Comparison of ENCODE assay signal across 12 mouse cellular contexts in the genomic region with DNA sequence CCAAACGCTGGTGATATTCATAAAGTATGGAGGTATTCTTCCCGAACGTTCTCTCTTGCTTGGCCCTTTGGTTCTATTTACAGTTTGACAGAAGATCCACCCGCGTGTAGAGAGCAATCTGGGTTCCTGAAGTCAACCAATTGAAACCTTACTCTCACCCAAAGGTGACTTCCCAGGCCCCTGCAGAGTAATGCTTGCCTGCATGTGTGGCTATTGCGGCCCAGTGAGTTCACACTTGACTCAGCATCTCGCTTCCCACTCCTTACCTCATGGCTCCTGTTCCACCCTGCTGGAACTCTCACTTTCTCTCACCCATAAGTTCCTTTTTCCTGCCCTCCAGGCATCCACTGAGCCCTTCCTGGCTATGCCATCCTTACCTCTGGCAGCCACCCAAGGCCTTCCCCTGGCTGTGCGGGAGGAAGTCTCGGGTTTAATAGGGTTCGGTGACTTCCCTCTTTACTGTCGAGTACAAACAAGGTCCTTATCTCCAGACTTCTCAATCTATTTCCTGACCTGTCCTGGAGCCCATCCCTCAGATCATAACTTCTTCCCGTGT. TPM values are rescaled to one million over a fixed set of nuclear protein-coding genes. Genes with fewer than 3 reads are reported as not detected.
DNase-seq lines count a peak whose midpoint lies in the region; TF ChIP-seq lines count a peak whose summit lies in the region.
"Had no signal": no experiment of that assay in that cellular context is flagged by ENCODE, and none has a peak within 500 bp of the region (broad histone marks: within the 10 kb centered on the region; RNA-seq: fewer than 3 reads in every experiment).

No protein-coding gene starts in this region.

- in situ Hi-C loops in CH12.LX (cut with MboI; ENCODE audit: low pct_ligation_motif_present, low pct_unique_long_range_greater_than_20kb, low sequenced_read_pairs): loop anchor here (10.0 kb wide), 1 partner anchor 46 kb away; no protein-coding TSS in a partner anchor

- H3K4me3 ChIP-seq in CH12.LX (replicated peaks in 1 of 3; ENCODE audit: low read depth in 2 of 3, low read length in 2 of 3, poor library complexity in 1 of 3): no peak overlapping the region
- H3K4me3 ChIP-seq: forebrain, embryonic 13.5 days; heart, adult 2 months; liver, embryonic 15.5 days; neural tube, embryonic 13.5 days had no signal

- peaks cover 72% of the 10 kb centered on the region for H3K27me3 ChIP-seq in CH12.LX (replicated peaks)
- H3K27me3 ChIP-seq: forebrain, embryonic 13.5 days; liver, embryonic 15.5 days; neural tube, embryonic 13.5 days had no signal

- no peak overlapping the region for H3K4me2 ChIP-seq in CH12.LX (ENCODE audit: insufficient read depth, low read depth, poor library complexity, severe bottlenecking)
- H3K4me2 ChIP-seq: forebrain, embryonic 13.5 days; liver, embryonic 15.5 days; neural tube, embryonic 13.5 days had no signal

- TF ChIP-seq EP300 in CH12.LX (IDR thresholded peaks at IDR 0.05; ENCODE audit: low read length): peak; percentile 61; the same call in 1 of the 2 replicates

- H3K79me2 ChIP-seq in CH12.LX (replicated peaks; ENCODE audit: control insufficient read depth, extremely low read depth, insufficient read depth, poor library complexity, severe bottlenecking): no peaks in the 10 kb centered on the region

- no peak for TF ChIP-seq POLR2A in CH12.LX (IDR thresholded peaks at IDR 0.05; ENCODE audit: low read depth, low read length)

- TF ChIP-seq CTCF in CH12.LX (conservative IDR thresholded peaks at IDR 0.05 in 1 of 2, IDR thresholded peaks at IDR 0.05 in 1 of 2; ENCODE audit: low read depth in 2 of 2, low read length in 2 of 2): no peak

- no peaks in the 10 kb centered on the region for H3K36me3 ChIP-seq in CH12.LX (replicated peaks in 1 of 2; ENCODE audit: control insufficient read depth in 1 of 2, insufficient read depth in 1 of 2, low read length in 1 of 2)
- H3K36me3 ChIP-seq: liver, embryonic 15.5 days; neural tube, embryonic 13.5 days had no signal

- peak; percentile 54 to 67 for DNase-seq in cerebellum, postnatal 10 days
- DNase-seq in cerebellum, adult 9-10 months: no peak
- DNase-seq in layer of hippocampus, adult 9-11 months: peak; percentile 45
- DNase-seq in layer of hippocampus, postnatal 25 days (ENCODE audit: extremely low spot score in 1 of 2, low spot score in 1 of 2): no peak
- DNase-seq in CH12.LX (ENCODE audit: extremely low read depth): peak; percentile 31
- peak; percentile 25 for DNase-seq in brain, adult 2 months (ENCODE audit: low read depth, low spot score)
- DNase-seq in left cerebral cortex, postnatal 36 days (ENCODE audit: low spot score in 2 of 2): no peak
- DNase-seq: heart, adult 2 months had no signal

- no peak for TF ChIP-seq RAD21 in CH12.LX (IDR thresholded peaks at IDR 0.05; ENCODE audit: low read depth, low read length)

- H3K9ac ChIP-seq in CH12.LX (ENCODE audit: insufficient read depth, low read depth): no peak overlapping the region
- H3K9ac ChIP-seq: forebrain, embryonic 13.5 days; liver, embryonic 15.5 days; neural tube, embryonic 13.5 days had no signal

- H3K4me1 ChIP-seq in CH12.LX (ENCODE audit: control insufficient read depth in 1 of 2, insufficient read depth in 2 of 2): peaks cover 0 to 6% of the 10 kb centered on the region in 2 experiments; a peak in 1 of 4 replicates
- H3K4me1 ChIP-seq: forebrain, embryonic 13.5 days; liver, embryonic 15.5 days; neural tube, embryonic 13.5 days had no signal

- dilution Hi-C loops in CH12.LX (cut with MboI; ENCODE audit: extremely low pct_ligation_motif_present, extremely low pct_unique_long_range_greater_than_20kb, low sequenced_read_pairs): no loop called here

- H3K27ac ChIP-seq in CH12.LX (ENCODE audit: insufficient read depth, low read depth): no peak overlapping the region
- H3K27ac ChIP-seq: forebrain, embryonic 13.5 days; heart, adult 2 months; kidney, postnatal 0 days; liver, embryonic 15.5 days; neural tube, embryonic 13.5 days had no signal

- intact Hi-C loops in left cerebral cortex, postnatal 36 days (cut with DNase I): loop anchor here (5.0 to 10.0 kb wide), 2 partner anchors 126 to 209 kb away; no protein-coding TSS in a partner anchor

- H3K9me3 ChIP-seq in CH12.LX (replicated peaks; ENCODE audit: low read length): peaks cover 12% of the 10 kb centered on the region
- H3K9me3 ChIP-seq: forebrain, embryonic 13.5 days; liver, embryonic 15.5 days; neural tube, embryonic 13.5 days had no signal

TF ChIP-seq in CH12.LX, 34 proteins besides CTCF, POLR2A, EP300 and RAD21:
- TF ChIP-seq BHLHE40 (IDR thresholded peaks at IDR 0.05; ENCODE audit: low read depth, low read length) (peak; percentile 82), IRF4 (IDR thresholded peaks at IDR 0.05; ENCODE audit: low read depth, low read length) (peak; percentile 46; the same call in 1 of the 2 replicates), CHD1 (IDR thresholded peaks at IDR 0.05; ENCODE audit: low read depth, low read length) (no peak), MAX (IDR thresholded peaks at IDR 0.05; ENCODE audit: low read length) (peak; percentile 24; the same call in 1 of the 2 replicates), PAX5 (IDR thresholded peaks at IDR 0.05; ENCODE audit: low read length) (no peak), ZC3H11A (IDR thresholded peaks at IDR 0.05; ENCODE audit: low read depth, low read length) (no peak), MAFK (IDR thresholded peaks at IDR 0.05; ENCODE audit: insufficient replicate concordance, low read length) (peak; percentile 86), USF2 (conservative IDR thresholded peaks at IDR 0.05; ENCODE audit: low read depth, low read length) (no peak)

RNA-seq across cellular contexts. Expression of a gene that starts 38.7 kb away (rescaled TPM):
- total RNA-seq in layer of hippocampus, postnatal 25 days (2021): 1 to 10 TPM; 5.0 to 5.4 TPM
- total RNA-seq in CH12.LX (2012; rRNA removed) (0.08 and 0.21 TPM in 2 replicates), CH12.LX (2014; rRNA removed) (0.04 and 0.11 TPM in 2 replicates)
- polyA plus RNA-seq in CH12.LX (2012; ENCODE audit: insufficient read length, low read depth): 0.20 and 0.38 TPM in 2 replicates
- 10 to 100 TPM in 1 of 2 experiments, 1 to 10 TPM in 1; 9.2 to 11.8 TPM for total RNA-seq in left cerebral cortex, postnatal 36 days (2021)

Comparison
In these comparisons a context has a peak if more than half of its experiments do, and no peak if none do; other contexts are left out.
1. DNase-seq: peak in cerebellum, postnatal 10 days (2 of 2), layer of hippocampus, adult 9-11 months (single experiment), CH12.LX (single experiment) and brain, adult 2 months (single experiment); none in cerebellum, adult 9-10 months (single experiment), layer of hippocampus, postnatal 25 days (0 of 2) and left cerebral cortex, postnatal 36 days (0 of 2).
2. RNA of a gene that starts 38.7 kb away (total RNA-seq): 9.2 to 11.8 TPM in left cerebral cortex, postnatal 36 days and 5.0 to 5.4 TPM in layer of hippocampus, postnatal 25 days; 0.04 to 0.21 TPM in CH12.LX; every median in the first group is over 4 times any median in the second.